Mouse (Mus musculus) lung, adult 2 months (tissue): Measurements from ENCODE around the gene Ttyh2. TPM values are rescaled to one million over a fixed set of nuclear protein-coding genes. Genes with fewer than 3 reads are reported as not detected.

Source experiments
- DNase-seq: peaks from one replicate; pipeline ENCODE4 v3.0.0; 2022
- H3K4me1 ChIP-seq: fragments of 200-500 bp; 2 replicates; pipeline ENCODE4 v1.6.1; 2011; ENCODE audit warnings: low read length; ENCODE audit not compliant: control insufficient read depth, insufficient read depth
- H3K4me3 ChIP-seq: fragments of 200-500 bp; replicated peaks from 2 replicates; pipeline ENCODE3; 2011; ENCODE audit warnings: low read depth, mild to moderate bottlenecking, control low read depth, low read length; ENCODE audit errors: extremely low read depth
- CTCF ChIP-seq: fragments of 200-500 bp; IDR thresholded peaks from 2 replicates; pipeline ENCODE4 v1.5.1; 2011; ENCODE audit warnings: mild to moderate bottlenecking, low read length, control low read depth; ENCODE audit not compliant: insufficient read depth
- POLR2A ChIP-seq: fragments of 200-500 bp; IDR thresholded peaks from 2 replicates; pipeline ENCODE4 v1.6.1; 2011; ENCODE audit warnings: low read depth, mild to moderate bottlenecking, control low read depth, low read length, borderline replicate concordance; ENCODE audit errors: extremely low read depth
- WGBS: fragments of 180-500 bp; shearing (Covaris S2); methylation state at CpG from one replicate; pipeline ENCODE4 v1.1.7; 2018; 5-methylcytosine and 5-hydroxymethylcytosine counted together
- polyA plus RNA-seq: library from polyadenylated mRNA; depleted of rRNA; stranded (reverse); fragments of >200 nt; gene quantifications from 2 replicates; pipeline ENCODE4 v1.2.3, GENCODE M21; 2012

The Ttyh2 gene
- polyA plus RNA-seq, 1 experiment, result 20.8 TPM

DNA sequence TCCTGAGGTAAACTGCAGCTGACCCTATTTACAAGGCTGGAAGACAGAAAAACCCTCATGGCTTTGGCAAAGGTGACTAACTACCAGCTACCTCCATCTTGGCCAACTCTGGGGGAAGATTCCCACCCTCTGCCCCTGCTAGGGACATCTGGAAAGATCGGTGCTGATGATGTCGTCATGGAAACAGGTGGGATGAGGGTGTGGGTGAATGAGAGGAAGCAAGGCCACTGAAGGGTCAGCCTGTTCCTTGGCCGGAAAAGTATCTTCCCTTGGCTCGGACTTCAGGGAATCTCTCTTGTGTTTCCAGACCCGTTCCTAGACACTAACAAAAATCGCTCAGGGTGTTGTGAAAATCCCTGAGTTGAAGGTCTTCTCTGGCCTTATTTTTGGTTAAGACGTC lies 40.3 kb downstream of the Ttyh2 start:
- no peak for DNase-seq
- no peak for TF ChIP-seq POLR2A
- TF ChIP-seq CTCF, result no peak
- WGBS, result 52% methylated on average over 7 of the region's 7 CpGs
- H3K4me1 ChIP-seq, result no peaks in the 10 kb centered on the region
- H3K4me3 ChIP-seq, result no peak overlapping the region

DNA sequence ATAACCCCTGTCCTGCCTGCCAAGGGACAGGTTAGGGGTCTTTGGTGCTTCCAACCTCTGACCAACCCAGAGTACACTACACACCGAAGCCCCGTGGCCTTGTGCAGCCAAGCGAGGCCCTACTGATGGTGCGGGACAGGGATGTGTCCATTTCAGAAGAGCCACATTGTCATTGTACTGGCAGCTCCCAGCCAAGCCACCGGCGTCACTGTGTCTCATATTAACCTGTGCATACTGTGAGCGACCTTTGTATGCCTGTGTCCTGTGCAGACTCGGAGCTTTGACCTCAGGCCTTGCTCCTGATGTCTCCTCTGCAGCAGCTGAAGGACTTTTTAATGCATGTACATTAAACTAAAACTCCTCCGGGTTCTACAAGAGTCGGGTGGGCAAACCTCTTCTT lies 45.3 kb downstream of the Ttyh2 start:
- no peaks in the 10 kb centered on the region for H3K4me1 ChIP-seq
- WGBS, result 92% methylated on average over 10 of the region's 10 CpGs
- TF ChIP-seq POLR2A (no peak), CTCF (no peak)
- DNase-seq, result no peak
- no peak overlapping the region for H3K4me3 ChIP-seq

DNA sequence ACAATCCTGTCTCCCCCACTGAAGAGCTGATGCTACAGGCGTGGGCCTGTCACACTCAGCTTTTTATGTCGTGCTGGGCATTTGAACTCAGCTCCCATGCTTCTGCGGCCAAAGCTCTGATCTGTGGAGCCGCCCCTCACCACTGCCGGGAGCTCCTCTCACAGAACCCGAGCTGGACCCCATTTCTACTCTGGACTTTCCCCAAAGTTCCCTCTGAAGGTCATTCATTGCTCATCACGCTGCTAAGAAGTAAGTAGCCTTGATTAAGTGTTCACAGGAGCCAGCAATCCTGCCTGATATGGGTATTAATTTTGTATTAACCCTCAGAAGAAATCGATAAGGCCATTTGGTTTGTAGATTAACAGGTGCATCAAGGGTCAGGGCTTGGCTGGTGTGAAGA lies 47.2 kb downstream of the Ttyh2 start:
- 76% methylated on average over 8 of the region's 8 CpGs for WGBS

DNA sequence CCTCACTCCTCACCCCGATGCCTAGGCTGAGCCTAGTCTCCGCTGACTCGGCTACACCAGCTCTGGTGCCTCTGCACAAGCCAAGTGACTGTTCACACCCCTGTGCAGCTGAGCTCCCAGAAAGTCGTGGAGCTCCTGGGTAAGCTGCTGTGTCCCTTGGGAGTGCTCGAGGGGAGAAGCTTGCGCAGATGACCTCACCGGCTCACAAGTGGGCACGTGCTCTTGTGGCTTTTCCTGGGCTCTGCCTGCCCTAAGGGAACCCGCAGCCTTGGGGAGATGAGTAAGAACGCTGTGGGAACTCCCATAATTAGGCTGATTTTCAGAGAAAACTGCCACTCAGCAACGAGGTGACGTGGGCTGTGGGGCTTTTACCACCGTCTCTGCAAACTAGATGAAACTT lies 47.8 kb downstream of the Ttyh2 start:
- TF ChIP-seq CTCF (no peak), POLR2A (no peak)
- no peak for DNase-seq
- Histone ChIP-seq H3K4me3 (no peak overlapping the region), H3K4me1 (no peaks in the 10 kb centered on the region)
- 62% methylated on average over 13 of the region's 13 CpGs for WGBS

More for the DNA sequence above, 47.2 kb downstream of the Ttyh2 start:
- no peak overlapping the region for H3K4me3 ChIP-seq
- TF ChIP-seq CTCF (no peak), POLR2A (no peak)
- DNase-seq, result no peak
- no peaks in the 10 kb centered on the region for H3K4me1 ChIP-seq

DNA sequence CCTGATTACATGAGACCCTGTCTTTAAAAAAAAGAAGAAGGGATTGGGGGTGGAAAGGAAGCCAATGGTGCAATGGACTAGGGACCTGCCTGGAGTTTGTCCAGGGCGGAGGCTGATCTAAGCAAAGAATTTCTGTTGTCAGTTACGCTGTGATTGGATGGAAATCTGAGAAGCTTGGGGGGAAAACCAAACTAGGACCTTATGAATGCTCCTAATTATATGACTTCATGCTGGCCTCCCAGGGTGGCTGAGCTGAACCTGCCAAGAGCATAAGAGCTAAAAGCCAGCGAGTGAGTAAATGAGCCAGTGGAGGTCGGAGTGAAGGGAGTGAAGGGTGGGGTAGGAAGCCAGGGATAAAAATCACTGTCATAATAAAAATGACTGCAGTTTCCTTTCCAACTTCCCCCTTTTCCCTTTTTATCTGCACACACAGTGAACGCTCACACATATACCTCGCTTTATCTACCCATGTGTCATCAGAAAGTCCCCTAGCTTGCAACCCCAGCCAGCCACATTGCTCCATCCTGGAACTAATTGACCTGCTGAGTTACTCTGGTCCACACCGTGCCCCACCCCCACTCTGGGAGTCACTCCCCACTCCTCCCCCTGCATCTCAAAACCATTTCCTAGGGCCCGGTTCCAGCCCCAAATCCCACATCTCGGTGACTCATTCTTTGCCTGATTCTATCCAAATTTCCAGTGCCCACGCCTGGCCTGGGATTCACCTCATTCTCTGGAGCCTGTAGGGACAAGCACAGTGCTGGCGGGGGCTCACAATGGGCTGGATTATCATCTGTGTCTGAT lies 49.8 kb downstream of the Ttyh2 start:
- H3K4me1 ChIP-seq, result no peaks in the 10 kb centered on the region
- DNase-seq, result no peak
- no peak overlapping the region for H3K4me3 ChIP-seq
- TF ChIP-seq POLR2A, result no peak
- no peak for TF ChIP-seq CTCF
- 38% methylated on average over 11 of the region's 11 CpGs for WGBS

DNA sequence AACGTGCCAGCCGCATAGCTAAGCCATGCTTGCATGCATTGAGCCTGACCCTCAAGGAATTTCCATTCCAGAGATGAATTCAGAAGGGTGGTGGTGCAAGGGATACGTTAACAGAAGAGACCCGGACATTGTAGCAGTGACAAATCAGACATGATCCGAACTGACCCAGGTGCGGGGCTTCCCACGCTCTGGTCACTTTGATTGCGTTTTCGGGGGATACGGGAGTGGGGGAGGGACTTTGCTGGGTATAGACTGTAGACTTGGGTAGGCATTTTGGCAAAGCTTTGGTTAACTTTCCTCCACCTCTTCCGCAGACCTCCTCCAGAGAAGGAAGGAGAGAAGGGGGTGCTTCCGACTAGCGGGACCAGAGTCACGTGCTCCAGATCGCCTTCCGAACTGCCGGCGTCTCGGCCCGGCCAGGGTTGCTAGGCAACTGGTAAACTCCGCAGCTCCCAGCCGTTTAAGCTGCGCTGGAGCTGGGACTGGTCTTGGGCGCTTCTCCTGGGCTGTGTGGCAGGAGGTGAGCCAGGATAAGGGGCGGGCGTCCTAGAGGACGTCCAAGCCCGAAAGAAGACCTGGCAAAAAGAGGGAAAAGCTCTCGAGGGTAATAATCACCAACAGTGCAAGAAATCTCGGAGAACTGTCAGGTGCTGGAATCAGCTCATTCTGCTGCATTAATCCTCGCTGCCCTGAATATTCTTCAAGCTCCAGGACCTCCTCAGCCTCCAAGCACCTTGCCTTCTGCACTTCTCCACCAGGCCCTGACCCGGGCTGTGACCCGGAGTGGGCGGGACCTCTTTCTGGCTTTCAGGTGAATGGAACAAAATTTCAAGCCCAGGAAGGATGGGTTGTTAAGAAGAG lies 52.0 kb downstream of the Ttyh2 start, which contains the start of gene Dnaic2:
Dnaic2 (plus strand) TSS at position 444 of the 861 bp plus-strand sequence.
- DNase-seq, result peak; percentile 26
- TF ChIP-seq CTCF, result no peak
- TF ChIP-seq POLR2A, result no peak
- 10% methylated on average over 34 of the region's 34 CpGs for WGBS
- peak within 1 kb of the TSS; percentile 0 for H3K4me3 ChIP-seq
- H3K4me1 ChIP-seq, result no peaks in the 10 kb centered on the region

DNA sequence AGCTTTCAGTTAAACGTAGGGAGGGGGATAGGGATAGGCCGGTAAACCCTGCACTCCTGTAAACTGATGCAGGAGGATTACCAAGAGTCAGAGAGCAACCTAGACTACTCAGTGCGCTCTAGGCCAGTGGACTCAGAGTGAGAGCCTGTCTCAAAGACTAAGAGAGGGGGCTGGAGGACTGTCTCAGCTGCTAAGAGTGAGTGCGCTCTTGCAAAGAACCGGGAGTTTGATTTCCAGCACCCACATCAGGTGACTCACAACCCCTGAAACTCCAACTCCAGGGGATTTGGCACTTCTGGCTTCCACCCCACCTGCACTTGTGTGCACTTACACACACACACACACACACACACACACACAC lies 52.6 kb downstream of the Ttyh2 start:
- TF ChIP-seq POLR2A (no peak), CTCF (no peak)
- H3K4me1 ChIP-seq, result no peaks in the 10 kb centered on the region
- WGBS, result 40% methylated on average over 5 of the region's 5 CpGs
- no peak for DNase-seq
- H3K4me3 ChIP-seq, result no peak overlapping the region

DNA sequence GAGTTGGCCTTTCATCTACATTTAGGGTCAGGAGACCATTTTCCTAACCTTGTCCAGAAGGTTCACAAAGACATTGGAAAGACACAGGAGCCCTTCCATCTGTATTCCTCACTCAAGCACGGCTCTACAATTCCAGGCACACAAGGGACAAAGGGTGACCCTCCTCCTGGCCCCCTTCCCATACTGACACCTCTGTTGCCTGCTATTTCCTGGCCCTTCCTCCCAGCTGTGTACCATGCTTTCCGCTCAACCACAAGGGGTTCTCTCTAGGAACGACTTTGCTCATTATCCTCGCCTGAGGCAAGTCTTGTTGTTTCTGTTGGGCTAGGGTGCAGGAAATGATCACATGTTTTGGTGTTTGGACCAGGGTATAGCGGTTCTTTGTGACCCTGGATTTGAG lies 53.1 kb downstream of the Ttyh2 start:
- no peaks in the 10 kb centered on the region for H3K4me1 ChIP-seq
- WGBS, result 25% methylated on average over 5 of the region's 5 CpGs
- H3K4me3 ChIP-seq, result no peak overlapping the region
- DNase-seq, result no peak
- TF ChIP-seq CTCF (no peak), POLR2A (no peak)

DNA sequence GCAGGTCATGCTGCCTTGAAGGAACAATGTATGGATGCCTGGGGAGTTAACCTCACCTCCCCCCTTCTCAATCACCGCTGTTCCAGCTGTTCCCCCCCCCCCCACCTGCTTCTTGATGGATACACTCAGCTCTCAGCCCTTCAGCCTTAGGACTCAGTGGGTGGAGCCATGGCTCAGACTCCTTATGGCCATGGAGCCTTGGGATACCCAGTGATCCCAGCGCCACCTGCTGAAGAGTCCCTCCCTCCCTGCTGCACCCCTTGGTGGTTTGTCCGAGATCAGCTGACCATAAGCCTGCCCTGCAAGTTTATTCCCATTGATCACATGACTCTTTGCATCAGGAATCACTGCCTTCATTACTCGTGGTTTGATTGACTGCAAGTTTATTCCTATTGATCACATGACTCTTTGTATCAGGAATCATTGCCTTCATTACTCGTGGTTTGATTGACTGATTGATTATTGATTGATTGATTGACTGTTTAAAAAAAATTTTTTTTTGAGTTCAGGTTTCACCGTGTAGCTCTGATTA lies 54.7 kb downstream of the Ttyh2 start:
- no peak for DNase-seq
- Histone ChIP-seq H3K4me3 (no peak overlapping the region), H3K4me1 (no peaks in the 10 kb centered on the region)
- 51% methylated on average over 6 of the region's 6 CpGs for WGBS
- TF ChIP-seq POLR2A, result no peak
- no peak for TF ChIP-seq CTCF
